In the genomic region with DNA sequence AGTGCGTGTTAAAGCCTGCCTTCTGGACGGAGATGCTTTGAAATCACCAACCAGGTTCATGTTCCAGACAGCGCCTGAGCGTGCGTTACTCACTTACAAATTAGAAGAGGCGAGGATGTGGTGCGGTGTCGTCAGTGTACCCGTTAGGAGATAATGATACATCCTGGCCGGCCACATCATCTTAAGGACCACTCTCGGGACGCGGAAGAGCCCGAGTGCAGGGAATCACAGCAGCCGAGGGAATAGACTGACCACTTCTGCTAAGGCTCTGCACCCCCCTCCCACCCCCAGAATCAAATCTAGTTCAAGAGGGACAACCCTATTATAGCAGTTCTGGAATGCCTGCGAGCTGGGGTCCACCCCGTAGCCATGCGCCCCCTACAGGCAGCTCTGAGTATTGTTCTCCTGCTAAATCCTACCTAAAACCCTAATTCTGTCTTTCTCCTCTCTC, we compare ENCODE assay signal across 8 mouse cellular contexts.
DNase-seq lines count a peak whose midpoint lies in the region; ATAC-seq and TF ChIP-seq lines count a peak whose summit lies in the region.

No protein-coding gene starts in this region.

- H3K27me3 ChIP-seq in liver, adult 2 months (ENCODE audit: control insufficient read depth, insufficient read depth, low read length): no peaks in the 10 kb centered on the region
- no peaks in the 10 kb centered on the region for H3K27me3 ChIP-seq in liver, embryonic 12.5 days (replicated peaks)
- H3K27me3 ChIP-seq in hindbrain, embryonic 15.5 days: no peaks in the 10 kb centered on the region
- H3K27me3 ChIP-seq in lung, postnatal 0 days (replicated peaks; ENCODE audit: insufficient read depth, low read length): no peaks in the 10 kb centered on the region

- no peak for TF ChIP-seq EP300 in lung, postnatal 0 days (IDR thresholded peaks at IDR 0.05)

- TF ChIP-seq CTCF in liver, adult 2 months (IDR thresholded peaks at IDR 0.05; ENCODE audit: low read depth, low read length): peak; percentile 69
- peak; percentile 76 for TF ChIP-seq CTCF in lung, postnatal 0 days (IDR thresholded peaks at IDR 0.05)

- H3K27ac ChIP-seq in liver, adult 2 months (replicated peaks; ENCODE audit: insufficient read depth, low read depth, low read length): no peak overlapping the region
- H3K27ac ChIP-seq in liver, embryonic 12.5 days: no peak overlapping the region
- no peak overlapping the region for H3K27ac ChIP-seq in hindbrain, embryonic 15.5 days (replicated peaks)
- no peak overlapping the region for H3K27ac ChIP-seq in lung, postnatal 0 days (ENCODE audit: low read length)

- WGBS in liver, adult 2 months: 79% methylated on average over 18 of the region's 18 CpGs
- 65% methylated on average over 18 of the region's 18 CpGs for WGBS in liver, embryonic 12.5 days (ENCODE audit: insufficient replicate concordance)
- WGBS in hindbrain, embryonic 15.5 days: 33% methylated on average over 18 of the region's 18 CpGs
- 40% methylated on average over 18 of the region's 18 CpGs for WGBS in lung, postnatal 0 days

- peaks cover 4% of the 10 kb centered on the region; the same call in 1 of the 2 replicates for H3K4me1 ChIP-seq in liver, adult 2 months (ENCODE audit: control insufficient read depth, insufficient read depth, low read length)
- peaks cover 7% of the 10 kb centered on the region; the same call in 1 of the 2 replicates for H3K4me1 ChIP-seq in liver, embryonic 12.5 days
- peaks cover 35% of the 10 kb centered on the region for H3K4me1 ChIP-seq in hindbrain, embryonic 15.5 days (replicated peaks)
- no peaks in the 10 kb centered on the region for H3K4me1 ChIP-seq in lung, postnatal 0 days (ENCODE audit: insufficient read depth, low read depth, low read length)

- H3K79me2 ChIP-seq in liver, adult 2 months (ENCODE audit: control insufficient read depth, insufficient read depth, low read length): peaks cover 4% of the 10 kb centered on the region; the same call in 1 of the 2 replicates

- H3K4me3 ChIP-seq in liver, adult 2 months (ENCODE audit: insufficient read depth, low read depth, low read length): no peak overlapping the region
- H3K4me3 ChIP-seq in liver, embryonic 12.5 days: no peak overlapping the region
- peak overlapping the region; percentile 18; the same call in 1 of the 2 replicates for H3K4me3 ChIP-seq in hindbrain, embryonic 15.5 days
- no peak overlapping the region for H3K4me3 ChIP-seq in lung, postnatal 0 days (ENCODE audit: low read depth, low read length)

- H3K9me3 ChIP-seq in liver, embryonic 12.5 days (replicated peaks): no peaks in the 10 kb centered on the region
- no peaks in the 10 kb centered on the region for H3K9me3 ChIP-seq in hindbrain, embryonic 15.5 days
- no peaks in the 10 kb centered on the region for H3K9me3 ChIP-seq in lung, postnatal 0 days (ENCODE audit: low read length)

- no peak overlapping the region for H3K9ac ChIP-seq in liver, adult 2 months (ENCODE audit: low read depth, low read length)
- no peak overlapping the region for H3K9ac ChIP-seq in liver, embryonic 12.5 days
- H3K9ac ChIP-seq in hindbrain, embryonic 15.5 days: no peak overlapping the region
- H3K9ac ChIP-seq in lung, postnatal 0 days (replicated peaks; ENCODE audit: low read depth): no peak overlapping the region

- no peak overlapping the region for H3K4me2 ChIP-seq in liver, embryonic 12.5 days
- peak overlapping the region; percentile 47 for H3K4me2 ChIP-seq in hindbrain, embryonic 15.5 days
- H3K4me2 ChIP-seq in lung, postnatal 0 days (replicated peaks; ENCODE audit: low read depth, low read length): no peak overlapping the region

- no peak for ATAC-seq in liver, embryonic 12.5 days
- peak; percentile 67; the same call in 1 of the 2 replicates for ATAC-seq in erythroblast, adult 5-6 weeks (replicated peaks; ENCODE audit: low FRiP score, poor library complexity, severe bottlenecking)
- ATAC-seq in hindbrain, embryonic 15.5 days (ENCODE audit: low FRiP score, low read depth): 0 out of 2 replicates have a peak, but pooled peaks have one; percentile 54
- no peak for ATAC-seq in lung, postnatal 0 days

- H3K36me3 ChIP-seq in liver, adult 2 months (ENCODE audit: control insufficient read depth, insufficient read depth, low read length): no peaks in the 10 kb centered on the region
- H3K36me3 ChIP-seq in liver, embryonic 12.5 days: no peaks in the 10 kb centered on the region
- H3K36me3 ChIP-seq in hindbrain, embryonic 15.5 days: no peaks in the 10 kb centered on the region
- no peaks in the 10 kb centered on the region for H3K36me3 ChIP-seq in lung, postnatal 0 days (ENCODE audit: insufficient read depth, low read length)

- TF ChIP-seq POLR2A in liver, adult 2 months (IDR thresholded peaks at IDR 0.05; ENCODE audit: extremely low read depth, insufficient read depth, low read length): no peak

- DNase-seq in liver, adult 2 months (ENCODE audit: extremely low read depth, low read depth, low spot score): no peak
- peak; percentile 76 for DNase-seq in brain, adult 2 months (ENCODE audit: low read depth, low spot score)
- DNase-seq in lung, postnatal 0 days (ENCODE audit: low spot score): peak; percentile 45
- peak; percentile 55 to 78 for DNase-seq in right cerebral cortex, postnatal 10 days (ENCODE audit: low spot score in 2 of 2)
- DNase-seq in urinary bladder, postnatal 10 days (ENCODE audit: low spot score): no peak

Comparison
In these comparisons a context has a peak if more than half of its experiments do, and no peak if none do; other contexts are left out.
1. DNase-seq: peak in brain, adult 2 months (single experiment), lung, postnatal 0 days (single experiment) and right cerebral cortex, postnatal 10 days (2 of 2); none in liver, adult 2 months (single experiment) and urinary bladder, postnatal 10 days (single experiment).
2. ATAC-seq: peak in erythroblast, adult 5-6 weeks (single experiment) and hindbrain, embryonic 15.5 days (single experiment); none in liver, embryonic 12.5 days (single experiment) and lung, postnatal 0 days (single experiment).